Mouse (Mus musculus) ovary, adult 2 months (tissue): Measurements from ENCODE around the gene Neurog3. TPM values are rescaled to one million over a fixed set of nuclear protein-coding genes. Genes with fewer than 3 reads are reported as not detected.

ENCODE experiments used
- polyA plus RNA-seq: library from polyadenylated mRNA; depleted of rRNA; stranded (reverse); fragments of >200 nt; gene quantifications from 2 replicates; pipeline ENCODE4 v1.2.3, GENCODE M21; 2012; rRNA removed

Gene Neurog3
- not detected in 2 replicates for polyA plus RNA-seq

GRCm38 (mm10) chr10:62132691-62133281, at the start of gene Neurog3:
Gene Neurog3 (plus strand): TSS chr10:62133090.

DNA sequence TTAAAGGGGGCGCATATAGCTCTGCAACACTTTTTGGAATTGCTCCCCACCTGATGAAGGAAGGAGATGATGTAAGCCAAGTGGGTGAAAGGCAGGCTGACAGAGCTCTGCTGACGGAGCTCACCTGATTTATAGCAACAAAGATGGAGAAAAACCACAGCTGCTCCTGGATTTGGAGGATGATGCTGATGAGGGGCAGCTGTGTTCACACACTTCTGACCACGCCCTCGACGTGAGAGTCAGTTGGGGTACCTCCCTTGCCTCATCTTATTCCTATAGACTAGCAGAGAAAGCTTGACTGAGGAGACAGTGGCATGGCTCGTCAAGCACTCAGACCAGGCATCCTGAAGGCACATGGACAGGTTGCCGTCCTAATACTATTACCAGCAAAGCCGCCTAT, 10.9 kb downstream of the Neurog3 start, which contains the start of gene Fam241b:
Gene Fam241b (minus strand): TSS at position 101 of the 400 bp plus-strand sequence.

Other genes with a start within 250 kb of the Neurog3 start
- 1.2 and 1.4 TPM in 2 replicates for gene Col13a1, start 154.0 kb upstream of the Neurog3 start, polyA plus RNA-seq
- gene Fam241b, start 10.8 kb downstream of the Neurog3 start, polyA plus RNA-seq, result 8.2 and 9.1 TPM in 2 replicates
- 106 and 127 TPM in 2 replicates for gene Tspan15, start 98.2 kb downstream of the Neurog3 start, polyA plus RNA-seq
- 2.4 and 3.5 TPM in 2 replicates for gene Tacr2, start 119.3 kb downstream of the Neurog3 start, polyA plus RNA-seq
- 37.8 and 40.4 TPM in 2 replicates for gene Hk1, start 246.8 kb downstream of the Neurog3 start, polyA plus RNA-seq